Mouse (Mus musculus) CH12.LX (cell line): ENCODE data around the gene Setd3.

Experiments used
- CHD2 ChIP-seq: IDR thresholded peaks from 2 replicates; pipeline ENCODE4 v1.6.1; 2011; ENCODE audit warnings: low read length, improper control_type of control experiment
- CTCF ChIP-seq, 2 experiments: IDR thresholded peaks in 1 of 2; conservative IDR thresholded peaks in 1 of 2; 2 replicates each; pipeline ENCODE4 v1.5.1; 2011 to 2012; ENCODE audit warnings: low read depth in 2 of 2, low read length in 2 of 2, improper control_type of control experiment in 1 of 2, inconsistent platforms in 1 of 2, mild to moderate bottlenecking in 1 of 2, moderate library complexity in 1 of 2
- EP300 ChIP-seq: IDR thresholded peaks from 2 replicates; pipeline ENCODE4 v1.6.1; 2011; ENCODE audit warnings: low read length, improper control_type of control experiment
- MAX ChIP-seq: IDR thresholded peaks from 2 replicates; pipeline ENCODE4 v1.6.1; 2011; ENCODE audit warnings: low read length, improper control_type of control experiment
- MXI1 ChIP-seq: IDR thresholded peaks from 2 replicates; pipeline ENCODE4 v1.6.1; 2011; ENCODE audit warnings: mild to moderate bottlenecking, low read depth, low read length, improper control_type of control experiment
- NRF1 ChIP-seq: IDR thresholded peaks from 2 replicates; pipeline ENCODE4 v1.6.1; 2014; ENCODE audit warnings: low read depth, mild to moderate bottlenecking, inconsistent platforms, low read length, improper control_type of control experiment, moderate library complexity
- POLR2A ChIP-seq: IDR thresholded peaks from 2 replicates; pipeline ENCODE4 v1.6.1; 2011; ENCODE audit warnings: low read depth, mild to moderate bottlenecking, improper control_type of control experiment, low read length
- TBP ChIP-seq: conservative IDR thresholded peaks from 2 replicates; pipeline ENCODE4 v1.6.1; 2011; ENCODE audit warnings: low read depth, low read length, improper control_type of control experiment
- UBTF ChIP-seq: IDR thresholded peaks from 2 replicates; pipeline ENCODE4 v1.6.1; 2012; ENCODE audit warnings: low read depth, mild to moderate bottlenecking, inconsistent platforms, low read length, improper control_type of control experiment, moderate library complexity

GRCm38 (mm10) chr12:108170467-108170866 is 8.6 kb downstream of the Setd3 start:
- TF ChIP-seq CHD2 (no peak), MXI1 (no peak), EP300 (no peak; the same call in 1 of the 2 replicates), POLR2A (no peak), CTCF (conservative IDR thresholded peaks at IDR 0.05 in 1 of 2, IDR thresholded peaks at IDR 0.05 in 1 of 2; ENCODE audit: low read depth in 2 of 2, low read length in 2 of 2) (no peak), NRF1 (no peak), UBTF (no peak), TBP (no peak), MAX (no peak)
